Mouse (Mus musculus) cortical plate, adult 2 months (tissue): ENCODE data around the gene Car5a.

Source experiments
- CTCF ChIP-seq: fragments of 200-500 bp; IDR thresholded peaks from 2 replicates; pipeline ENCODE4 v1.5.1; 2011; ENCODE audit warnings: mild to moderate bottlenecking, control low read depth, low read length; ENCODE audit not compliant: insufficient read depth; ENCODE audit errors: extremely low read depth
- POLR2A ChIP-seq: fragments of 200-500 bp; IDR thresholded peaks from 2 replicates; pipeline ENCODE4 v1.6.1; 2011; ENCODE audit warnings: mild to moderate bottlenecking, low read length, control low read depth; ENCODE audit not compliant: insufficient read depth; ENCODE audit errors: extremely low read depth

- TF ChIP-seq POLR2A (no peak), CTCF (no peak)
Observed at GRCm38 (mm10) chr8:121987892-121988291, 43.2 kb upstream of the Car5a start.
